In genomic region chr7:28356981-28357380, GRCm38 (mm10) we compare ENCODE assay signal across 8 mouse cellular contexts. TPM values are rescaled to one million over a fixed set of nuclear protein-coding genes. Genes with fewer than 3 reads are reported as not detected.
A peak's percentile ranks its signal among the peaks of the same experiment; 100 is the strongest.
DNase-seq lines count a peak whose midpoint lies in the region; ATAC-seq lines count a peak whose summit lies in the region.

No protein-coding gene starts in this region.

- no peaks in the 10 kb centered on the region for H3K9me3 ChIP-seq in heart, embryonic 12.5 days (replicated peaks)
- no peaks in the 10 kb centered on the region for H3K9me3 ChIP-seq in kidney, embryonic 15.5 days (replicated peaks)

- H3K36me3 ChIP-seq in heart, embryonic 12.5 days: peaks cover 63% of the 10 kb centered on the region
- peaks cover 69% of the 10 kb centered on the region for H3K36me3 ChIP-seq in kidney, embryonic 15.5 days

- H3K9ac ChIP-seq in heart, embryonic 12.5 days: peak overlapping the region; percentile 53; the same call in 1 of the 2 replicates
- H3K9ac ChIP-seq in kidney, embryonic 15.5 days: peak overlapping the region; percentile 21; the same call in 1 of the 2 replicates

- DNase-seq in ovary, postnatal 36 days (ENCODE audit: low spot score): peak; percentile 61
- no peak for DNase-seq in ovary, postnatal 10 days (ENCODE audit: low spot score)
- DNase-seq in mesoderm, embryonic 11.5 days (ENCODE audit: low read depth, low spot score): peak; percentile 79
- DNase-seq in spleen, postnatal 14 days (ENCODE audit: low spot score in 2 of 2): no peak
- no peak for DNase-seq in right cerebral cortex, postnatal 4 days

- H3K4me2 ChIP-seq in heart, embryonic 12.5 days: peak overlapping the region; percentile 39
- H3K4me2 ChIP-seq in kidney, embryonic 15.5 days: no peak overlapping the region

- peak; percentile 63 for ATAC-seq in heart, embryonic 12.5 days (ENCODE audit: insufficient number of reproducible peaks, low FRiP score)
- peak; percentile 60 for ATAC-seq in kidney, embryonic 15.5 days (replicated peaks; ENCODE audit: low FRiP score)
- no peak for ATAC-seq in CD4-positive, CD25-positive, alpha-beta regulatory T cell, adult 4 months

- 0% methylated on average over 5 of the region's 5 CpGs for WGBS in heart, embryonic 12.5 days
- 3% methylated on average over 5 of the region's 5 CpGs for WGBS in kidney, embryonic 15.5 days

- no peaks in the 10 kb centered on the region for H3K27me3 ChIP-seq in heart, embryonic 12.5 days (replicated peaks)
- no peaks in the 10 kb centered on the region for H3K27me3 ChIP-seq in kidney, embryonic 15.5 days

- H3K4me3 ChIP-seq in heart, embryonic 12.5 days: no peak overlapping the region
- H3K4me3 ChIP-seq in kidney, embryonic 15.5 days (replicated peaks): no peak overlapping the region

- peaks cover 43% of the 10 kb centered on the region for H3K4me1 ChIP-seq in heart, embryonic 12.5 days (replicated peaks)
- H3K4me1 ChIP-seq in kidney, embryonic 15.5 days: peaks cover 30% of the 10 kb centered on the region

- H3K27ac ChIP-seq in heart, embryonic 12.5 days (ENCODE audit: poor library complexity, severe bottlenecking): peak overlapping the region; percentile 90
- H3K27ac ChIP-seq in kidney, embryonic 15.5 days: peak overlapping the region; percentile 87

RNA-seq across cellular contexts. Expression of gene Rps16, which starts 6.5 kb away (rescaled TPM):
- polyA plus RNA-seq in heart, embryonic 12.5 days (2016; fragmentation: Nextera tagmentation; extraction: Ambion mirVana): 629 and 630 TPM in 2 replicates
- 995 and 1,159 TPM in 2 replicates for polyA plus RNA-seq in kidney, embryonic 15.5 days (2015; fragmentation: Nextera tagmentation; extraction: Ambion mirVana)
- polyA plus RNA-seq in CD4-positive, CD25-positive, alpha-beta regulatory T cell, adult 4 months (2017; shearing (Covaris generic)): 1,000 to 10,000 TPM; 1,259 to 1,457 TPM

RNA-seq across cellular contexts. Expression of gene Plekhg2, which starts 15.4 kb away (rescaled TPM):
- polyA plus RNA-seq in heart, embryonic 12.5 days (2016; fragmentation: Nextera tagmentation; extraction: Ambion mirVana): 58.0 and 65.3 TPM in 2 replicates
- polyA plus RNA-seq in kidney, embryonic 15.5 days (2015; fragmentation: Nextera tagmentation; extraction: Ambion mirVana): 69.9 and 84.6 TPM in 2 replicates
- 100 to 1,000 TPM in 1 of 2 experiments, 10 to 100 TPM in 1; 65.5 to 110 TPM for polyA plus RNA-seq in CD4-positive, CD25-positive, alpha-beta regulatory T cell, adult 4 months (2017; shearing (Covaris generic))

RNA-seq across cellular contexts. Expression of gene Supt5, which starts 18.4 kb away (rescaled TPM):
- polyA plus RNA-seq in heart, embryonic 12.5 days (2016; fragmentation: Nextera tagmentation; extraction: Ambion mirVana): 73.4 and 76.7 TPM in 2 replicates
- polyA plus RNA-seq in kidney, embryonic 15.5 days (2015; fragmentation: Nextera tagmentation; extraction: Ambion mirVana): 91.0 and 104 TPM in 2 replicates
- polyA plus RNA-seq in CD4-positive, CD25-positive, alpha-beta regulatory T cell, adult 4 months (2017; shearing (Covaris generic)): 100 to 1,000 TPM; 121 to 229 TPM

RNA-seq across cellular contexts. Expression of gene Zfp36, which starts 23.1 kb away (rescaled TPM):
- 15.9 and 16.5 TPM in 2 replicates for polyA plus RNA-seq in heart, embryonic 12.5 days (2016; fragmentation: Nextera tagmentation; extraction: Ambion mirVana)
- 16.2 TPM in 2 replicates for polyA plus RNA-seq in kidney, embryonic 15.5 days (2015; fragmentation: Nextera tagmentation; extraction: Ambion mirVana)
- polyA plus RNA-seq in CD4-positive, CD25-positive, alpha-beta regulatory T cell, adult 4 months (2017; shearing (Covaris generic)): 100 to 1,000 TPM; 156 to 341 TPM

RNA-seq across cellular contexts. Expression of gene Med29, which starts 35.5 kb away (rescaled TPM):
- polyA plus RNA-seq in heart, embryonic 12.5 days (2016; fragmentation: Nextera tagmentation; extraction: Ambion mirVana): 45.4 and 46.5 TPM in 2 replicates
- polyA plus RNA-seq in kidney, embryonic 15.5 days (2015; fragmentation: Nextera tagmentation; extraction: Ambion mirVana): 52.6 and 57.7 TPM in 2 replicates
- polyA plus RNA-seq in CD4-positive, CD25-positive, alpha-beta regulatory T cell, adult 4 months (2017; shearing (Covaris generic)): 10 to 100 TPM; 25.8 to 27.5 TPM

Comparison
In these comparisons a context has a peak if more than half of its experiments do, and no peak if none do; other contexts are left out.
1. DNase-seq: peak in ovary, postnatal 36 days (single experiment) and mesoderm, embryonic 11.5 days (single experiment); none in ovary, postnatal 10 days (single experiment), spleen, postnatal 14 days (0 of 2) and right cerebral cortex, postnatal 4 days (single experiment).